ENCODE assay signal across 13 mouse cellular contexts in the genomic region with DNA sequence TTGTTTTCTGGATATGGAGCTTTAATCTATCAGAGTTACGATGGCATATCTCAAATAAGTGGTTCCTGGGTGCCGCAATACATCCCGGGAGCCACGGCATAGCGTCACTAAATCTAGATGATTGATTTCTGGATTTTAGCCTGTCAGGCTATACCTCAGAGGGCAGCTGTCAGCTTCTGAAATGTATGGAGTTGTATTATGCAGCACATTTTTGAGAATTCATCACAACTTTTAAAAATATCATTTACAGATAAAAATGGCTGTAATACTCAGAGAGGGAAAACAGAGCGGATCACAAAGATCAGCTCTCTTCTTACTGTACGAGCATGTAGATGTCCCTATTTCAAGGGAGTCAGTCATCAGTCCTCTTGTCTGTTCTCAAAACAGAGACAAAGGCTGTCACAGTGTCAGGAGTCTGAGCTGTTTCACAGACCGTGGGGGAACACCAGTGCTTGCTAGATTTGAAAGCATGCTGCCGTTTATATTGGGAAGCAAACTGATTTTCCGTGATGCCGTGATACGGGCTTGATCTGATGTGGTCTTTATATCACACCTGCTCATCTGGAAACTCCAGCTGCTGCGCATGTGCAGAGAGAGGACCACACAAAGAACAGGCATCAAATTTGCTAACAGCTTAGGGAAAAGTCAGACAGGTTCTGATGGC.
DNase-seq lines count a peak whose midpoint lies in the region; ATAC-seq and TF ChIP-seq lines count a peak whose summit lies in the region.
"Had no signal": no experiment of that assay in that cellular context is flagged by ENCODE, and none has a peak within 500 bp of the region (broad histone marks: within the 10 kb centered on the region; RNA-seq: fewer than 3 reads in every experiment).

No protein-coding gene starts in this region.

- H3K9ac ChIP-seq in midbrain, postnatal 0 days (replicated peaks; ENCODE audit: low read length, poor library complexity, severe bottlenecking), result peak overlapping the region; percentile 39; the same call in 1 of the 2 replicates
- H3K9ac ChIP-seq in intestine, embryonic 15.5 days, result no peak overlapping the region
- no peak overlapping the region for H3K9ac ChIP-seq in intestine, postnatal 0 days (ENCODE audit: low read depth, low read length)
- H3K9ac ChIP-seq: embryonic facial prominence, embryonic 13.5 days; limb, embryonic 13.5 days had no signal

- peak; percentile 48 for ATAC-seq in frontal cortex, adult (ENCODE audit: low TSS enrichment)
- ATAC-seq in midbrain, postnatal 0 days (ENCODE audit: low FRiP score), result peak; percentile 74
- ATAC-seq in intestine, embryonic 15.5 days, result no peak
- ATAC-seq in intestine, postnatal 0 days, result no peak

- H3K4me3 ChIP-seq in midbrain, postnatal 0 days (ENCODE audit: low read depth, low read length), result peak overlapping the region; percentile 11; the same call in 1 of the 2 replicates
- H3K4me3 ChIP-seq in intestine, embryonic 15.5 days (replicated peaks), result no peak overlapping the region
- H3K4me3 ChIP-seq in intestine, postnatal 0 days (ENCODE audit: low read depth, low read length), result no peak overlapping the region
- H3K4me3 ChIP-seq: embryonic facial prominence, embryonic 13.5 days; limb, embryonic 13.5 days had no signal

- H3K27me3 ChIP-seq in midbrain, postnatal 0 days (ENCODE audit: insufficient read depth, low read length), result no peaks in the 10 kb centered on the region
- H3K27me3 ChIP-seq in intestine, embryonic 15.5 days (replicated peaks), result no peaks in the 10 kb centered on the region
- no peaks in the 10 kb centered on the region for H3K27me3 ChIP-seq in intestine, postnatal 0 days (replicated peaks; ENCODE audit: control insufficient read depth, insufficient read depth, low read length)
- H3K27me3 ChIP-seq: embryonic facial prominence, embryonic 13.5 days; limb, embryonic 13.5 days had no signal

- peak overlapping the region; percentile 48 for H3K4me2 ChIP-seq in midbrain, postnatal 0 days (ENCODE audit: low read depth, low read length, poor library complexity, severe bottlenecking)
- no peak overlapping the region for H3K4me2 ChIP-seq in intestine, embryonic 15.5 days (replicated peaks)
- no peak overlapping the region for H3K4me2 ChIP-seq in intestine, postnatal 0 days (replicated peaks; ENCODE audit: low read depth)
- H3K4me2 ChIP-seq: embryonic facial prominence, embryonic 13.5 days; limb, embryonic 13.5 days had no signal

- no peaks in the 10 kb centered on the region for H3K9me3 ChIP-seq in midbrain, postnatal 0 days (ENCODE audit: low read length)
- no peaks in the 10 kb centered on the region for H3K9me3 ChIP-seq in intestine, embryonic 15.5 days
- no peaks in the 10 kb centered on the region for H3K9me3 ChIP-seq in intestine, postnatal 0 days (ENCODE audit: control insufficient read depth)
- H3K9me3 ChIP-seq: embryonic facial prominence, embryonic 13.5 days; limb, embryonic 13.5 days had no signal

- TF ChIP-seq CTCF in midbrain, postnatal 0 days (IDR thresholded peaks at IDR 0.05), result no peak
- TF ChIP-seq CTCF in intestine, postnatal 0 days (IDR thresholded peaks at IDR 0.05; ENCODE audit: low read depth), result no peak

- H3K27ac ChIP-seq in midbrain, postnatal 0 days (ENCODE audit: low read depth, low read length), result peak overlapping the region; percentile 78
- H3K27ac ChIP-seq in intestine, embryonic 15.5 days, result no peak overlapping the region
- no peak overlapping the region for H3K27ac ChIP-seq in intestine, postnatal 0 days (ENCODE audit: low read depth, low read length)
- H3K27ac ChIP-seq: embryonic facial prominence, embryonic 13.5 days; limb, embryonic 13.5 days; macrophage had no signal

- no peaks in the 10 kb centered on the region for H3K4me1 ChIP-seq in midbrain, postnatal 0 days (ENCODE audit: insufficient read depth, low read length)
- H3K4me1 ChIP-seq in intestine, embryonic 15.5 days (replicated peaks), result no peaks in the 10 kb centered on the region
- H3K4me1 ChIP-seq in intestine, postnatal 0 days (replicated peaks; ENCODE audit: control insufficient read depth, insufficient read depth, low read length), result no peaks in the 10 kb centered on the region
- H3K4me1 ChIP-seq: embryonic facial prominence, embryonic 13.5 days; limb, embryonic 13.5 days had no signal

- peak; percentile 53 for DNase-seq in brain, adult 2 months (ENCODE audit: low read depth, low spot score)
- peak; percentile 10 for DNase-seq in layer of hippocampus, adult 9-11 months
- DNase-seq in midbrain, postnatal 0 days (ENCODE audit: low spot score), result peak; percentile 77
- no peak for DNase-seq in urinary bladder, postnatal 14 days (ENCODE audit: low spot score)
- DNase-seq in adrenal gland, postnatal 10 days, result no peak
- DNase-seq: kidney, adult 18-20 months; thymus, adult 18-20 months had no signal

- 28% methylated on average over 13 of the region's 13 CpGs for WGBS in midbrain, postnatal 0 days
- 70% methylated on average over 13 of the region's 13 CpGs for WGBS in intestine, embryonic 15.5 days
- 76% methylated on average over 13 of the region's 13 CpGs for WGBS in intestine, postnatal 0 days

- no peaks in the 10 kb centered on the region for H3K36me3 ChIP-seq in midbrain, postnatal 0 days (ENCODE audit: insufficient read depth, low read length)
- no peaks in the 10 kb centered on the region for H3K36me3 ChIP-seq in intestine, embryonic 15.5 days
- no peaks in the 10 kb centered on the region for H3K36me3 ChIP-seq in intestine, postnatal 0 days (ENCODE audit: control insufficient read depth, insufficient read depth)
- H3K36me3 ChIP-seq: embryonic facial prominence, embryonic 13.5 days; limb, embryonic 13.5 days had no signal

Comparison
In these comparisons a context has a peak if more than half of its experiments do, and no peak if none do; other contexts are left out.
1. DNase-seq: peak in brain, adult 2 months (single experiment), layer of hippocampus, adult 9-11 months (single experiment) and midbrain, postnatal 0 days (single experiment); none in urinary bladder, postnatal 14 days (single experiment) and adrenal gland, postnatal 10 days (single experiment).
2. ATAC-seq: peak in frontal cortex, adult (single experiment) and midbrain, postnatal 0 days (single experiment); none in intestine, embryonic 15.5 days (single experiment) and intestine, postnatal 0 days (single experiment).